Mouse (Mus musculus) heart, postnatal 25 days (tissue): ENCODE data around the gene Mrps34. TPM values are rescaled to one million over a fixed set of nuclear protein-coding genes. Genes with fewer than 3 reads are reported as not detected.

Experiments
- DNase-seq: peaks from one replicate; pipeline ENCODE4 v3.0.0; 2022; ENCODE audit warnings: low spot score
- intact Hi-C: fragments of 180-260 bp; cut with DNase I; formaldehyde crosslinking; loops from one replicate; pipeline ENCODE4 v1.15.1; 2025
- total RNA-seq, 2 experiments: library from RNA; stranded (reverse); gene quantifications; 2 replicates each; pipeline ENCODE4 v1.2.3; 2021

The Mrps34 gene
- 100 to 1,000 TPM; 110 to 111 TPM for total RNA-seq

DNA sequence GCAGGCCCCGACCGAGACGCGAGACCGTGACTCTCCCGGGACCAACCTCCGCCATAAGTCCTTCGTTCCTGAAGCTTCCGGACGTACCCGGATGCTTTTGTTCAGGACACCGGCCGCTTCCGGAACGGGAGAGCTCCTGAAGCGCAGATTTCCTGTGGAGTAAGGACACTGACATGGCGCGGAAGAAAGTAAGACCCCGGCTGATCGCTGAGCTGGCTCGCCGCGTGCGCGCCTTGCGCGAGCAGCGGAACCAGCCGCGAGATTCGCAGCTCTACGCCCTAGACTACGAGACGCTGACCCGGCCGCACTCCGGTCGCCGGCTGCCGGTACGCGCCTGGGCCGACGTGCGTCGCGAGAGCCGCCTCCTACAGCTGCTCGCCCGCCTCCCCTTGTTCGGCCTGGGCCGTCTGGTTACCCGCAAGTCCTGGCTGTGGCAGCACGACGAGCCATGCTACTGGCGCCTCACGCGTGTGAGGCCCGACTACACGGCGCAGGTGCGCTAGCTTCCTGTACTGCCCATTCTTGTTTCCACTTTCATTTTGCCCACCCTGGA, at the start of gene Mrps34, which contains the start of gene Eme2:
Gene Mrps34, plus strand, starts transcription at position 122 of the 553 bp plus-strand sequence.
Gene Eme2, minus strand, starts transcription at position 93 of the 553 bp plus-strand sequence.
- intact Hi-C loops = no loop called here
- DNase-seq = peak; percentile 58

DNA sequence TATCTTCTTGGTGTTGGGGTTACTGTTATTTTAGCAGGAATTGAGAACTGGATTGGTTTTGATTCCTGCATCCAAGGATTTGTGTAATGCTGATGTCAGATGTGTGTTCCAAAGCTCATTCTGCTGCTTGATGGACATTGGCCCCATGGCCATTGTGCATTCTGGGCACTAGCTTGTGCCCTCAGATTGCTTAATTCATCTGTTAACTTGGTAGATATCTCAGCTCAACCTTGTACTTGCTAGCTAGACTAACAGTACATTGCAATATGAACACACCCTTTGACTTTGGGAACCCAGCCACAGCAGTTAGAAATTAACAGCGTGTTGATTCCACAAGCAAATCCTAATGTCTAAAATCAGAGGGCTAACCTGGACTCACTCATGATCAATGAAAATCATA, 47.5 kb upstream of the Mrps34 start:
- intact Hi-C loops = no loop called here
- DNase-seq = no peak

DNA sequence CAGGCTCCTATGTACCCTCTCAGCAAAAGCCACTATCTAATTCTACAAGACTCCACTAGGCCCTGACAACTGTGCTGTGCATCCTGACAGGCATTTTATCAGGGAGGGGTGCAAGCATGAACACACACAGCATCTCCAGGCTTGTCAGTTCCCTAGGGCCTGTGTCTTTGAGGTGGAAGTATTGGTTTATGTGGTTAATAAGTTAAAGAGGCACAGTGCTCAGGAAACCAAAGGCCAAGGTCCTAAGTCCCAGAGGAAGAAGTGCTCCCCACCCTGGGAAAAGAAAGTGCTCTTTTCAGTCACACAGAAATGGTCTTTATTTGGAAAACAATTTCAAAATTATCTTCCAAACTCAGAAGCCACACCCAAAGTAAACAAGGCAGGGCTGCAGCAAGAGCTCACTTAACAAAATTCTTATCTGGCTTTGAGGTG, 46.3 kb upstream of the Mrps34 start:
- intact Hi-C loops = loop anchor here (2.0 kb wide), 1 partner anchor 38 kb away; the partner anchor contains the start of genes Nubp2 and Spsb3
- no peak for DNase-seq

DNA sequence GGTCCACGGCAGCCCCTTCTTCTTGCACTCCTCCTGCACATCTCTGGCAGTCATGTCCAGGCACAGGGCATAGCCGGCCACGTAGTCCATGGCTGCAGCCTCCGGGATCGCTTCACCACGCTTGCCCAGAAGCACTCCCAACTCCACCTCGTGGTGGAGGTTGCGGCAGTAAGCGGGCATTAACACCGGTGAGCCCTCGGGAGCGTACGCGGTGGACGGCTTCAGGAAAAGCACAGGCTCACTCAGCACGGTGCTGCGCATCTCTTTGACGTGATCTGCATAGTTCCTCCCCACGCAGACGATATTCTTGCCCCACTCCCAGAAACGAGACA, 45.2 kb upstream of the Mrps34 start:
- DNase-seq = no peak
- intact Hi-C loops = loop anchor here (2.0 kb wide), 1 partner anchor 37 kb away; the partner anchor contains the start of genes Nubp2 and Spsb3

DNA sequence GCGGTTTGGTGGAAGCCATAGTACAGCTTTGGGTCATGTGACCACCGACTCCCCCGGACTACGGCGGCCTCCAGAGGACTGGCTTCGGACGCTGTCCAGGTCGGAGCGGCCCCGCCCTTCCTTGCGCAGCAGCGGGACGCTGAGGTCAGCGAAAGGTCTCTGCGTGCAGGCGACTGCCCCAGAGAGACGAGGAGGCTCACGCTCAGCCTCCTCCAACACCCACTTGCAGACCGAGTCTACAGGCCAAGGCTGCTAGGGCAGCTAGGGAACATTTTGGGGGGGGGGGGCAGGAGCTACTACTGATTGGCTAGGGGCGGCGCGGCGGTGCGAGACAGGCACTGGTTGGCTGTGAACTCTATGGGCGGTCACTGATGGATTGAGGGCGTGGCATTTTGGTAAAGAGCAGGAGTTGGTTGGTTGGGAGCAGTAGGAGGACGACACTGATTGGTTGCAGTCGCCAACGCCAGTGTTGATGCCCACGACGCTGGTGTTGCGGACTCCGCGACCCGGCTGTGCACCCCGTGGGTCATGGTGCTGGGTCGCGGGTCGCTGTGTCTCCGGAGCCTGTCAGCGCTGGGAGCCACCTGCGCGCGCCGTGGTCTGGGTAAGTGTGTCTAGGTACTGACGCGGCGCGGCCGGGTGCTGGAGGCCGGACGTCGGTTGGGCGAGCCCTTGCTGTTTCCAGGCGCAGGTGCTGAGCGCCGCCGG, 44.7 kb upstream of the Mrps34 start, which contains the start of gene Fahd1:
Gene Fahd1, minus strand, starts transcription at position 300 of the 708 bp plus-strand sequence.
- intact Hi-C loops = no loop called here
- peak; percentile 95 for DNase-seq

DNA sequence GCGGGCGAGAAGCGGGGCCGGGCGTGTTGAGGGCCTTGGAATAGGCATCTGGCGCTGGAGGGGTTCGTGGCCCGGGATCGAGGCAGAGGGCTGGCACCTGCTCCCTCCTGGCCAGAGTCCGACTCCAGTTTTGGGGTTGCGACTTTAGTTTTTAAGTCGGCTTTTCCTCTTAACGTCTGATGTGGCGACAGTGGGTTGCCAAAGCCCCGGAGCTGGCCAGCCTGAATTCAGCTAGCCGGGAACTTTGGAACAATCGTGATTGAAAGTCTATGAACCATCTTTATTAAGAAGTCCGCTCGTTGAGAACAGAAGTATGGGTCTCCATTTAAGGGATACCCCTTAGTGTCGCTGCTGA, 44.2 kb upstream of the Mrps34 start:
- intact Hi-C loops = no loop called here
- no peak for DNase-seq

DNA sequence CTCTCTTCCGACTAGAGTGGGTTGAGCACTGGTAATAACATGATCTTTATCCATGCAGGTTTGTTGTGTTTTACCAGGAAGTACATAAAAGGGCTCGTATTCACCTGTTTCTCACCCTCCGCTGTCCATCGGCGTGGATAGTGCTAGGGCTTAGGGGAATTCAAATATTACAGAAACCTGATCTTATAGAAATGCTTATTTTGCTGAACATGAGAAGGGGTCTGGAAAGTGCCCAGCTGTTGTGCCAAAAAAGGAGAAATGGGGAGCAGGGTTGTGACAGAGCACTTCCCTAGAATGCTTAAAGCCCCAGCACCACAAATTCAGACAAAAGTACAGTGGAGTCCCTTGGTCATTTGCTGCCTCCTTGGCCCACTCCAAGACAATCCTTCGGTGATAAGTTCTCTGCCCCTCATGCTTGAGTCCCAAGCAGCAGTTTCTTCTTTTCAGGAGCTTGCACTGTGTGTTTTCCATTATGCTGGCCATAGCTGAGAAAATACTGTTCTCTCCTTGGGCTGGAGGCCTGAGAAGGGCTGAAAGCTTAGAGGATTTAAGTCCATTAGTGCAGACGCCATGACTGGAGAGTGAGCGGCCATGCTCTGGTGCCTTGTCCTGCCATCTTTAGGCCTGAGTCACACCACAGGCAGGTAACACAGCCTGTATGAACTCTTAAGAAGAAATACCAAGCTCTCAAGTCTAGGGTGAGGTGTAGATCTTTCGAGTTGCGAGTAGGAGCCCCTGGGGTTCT, 43.4 kb upstream of the Mrps34 start:
- DNase-seq = no peak
- intact Hi-C loops = no loop called here

DNA sequence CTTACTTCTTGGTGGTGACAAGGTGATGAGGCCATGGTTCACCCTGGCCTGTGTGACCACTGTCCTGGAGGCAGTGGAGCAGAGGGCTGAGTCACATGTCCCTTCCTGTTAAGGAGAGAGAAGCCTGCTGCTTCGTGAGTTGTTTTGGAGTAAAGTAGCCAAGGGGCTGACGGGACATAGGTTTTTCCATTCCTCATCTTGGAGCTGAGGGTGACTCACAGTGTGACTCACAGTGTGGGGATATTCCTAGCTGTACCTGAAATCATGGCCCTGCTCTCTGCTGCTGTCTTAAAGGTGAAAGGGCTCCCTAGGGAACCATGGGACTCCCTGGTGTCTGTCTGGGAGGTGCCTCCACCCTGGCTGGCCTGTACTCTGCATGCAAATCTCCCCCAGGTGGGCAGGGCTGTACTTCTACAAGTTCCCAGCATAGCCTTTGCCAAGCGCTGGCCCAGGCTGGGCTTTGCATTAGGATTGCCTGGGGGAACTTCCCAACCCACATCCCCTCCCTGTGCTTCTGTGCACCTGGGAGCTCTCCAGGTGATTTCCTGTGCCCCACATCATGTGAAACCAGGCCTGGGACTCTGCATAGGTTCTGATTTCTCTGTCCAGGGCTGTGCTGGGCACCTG, 39.0 kb upstream of the Mrps34 start:
- intact Hi-C loops = no loop called here

DNA sequence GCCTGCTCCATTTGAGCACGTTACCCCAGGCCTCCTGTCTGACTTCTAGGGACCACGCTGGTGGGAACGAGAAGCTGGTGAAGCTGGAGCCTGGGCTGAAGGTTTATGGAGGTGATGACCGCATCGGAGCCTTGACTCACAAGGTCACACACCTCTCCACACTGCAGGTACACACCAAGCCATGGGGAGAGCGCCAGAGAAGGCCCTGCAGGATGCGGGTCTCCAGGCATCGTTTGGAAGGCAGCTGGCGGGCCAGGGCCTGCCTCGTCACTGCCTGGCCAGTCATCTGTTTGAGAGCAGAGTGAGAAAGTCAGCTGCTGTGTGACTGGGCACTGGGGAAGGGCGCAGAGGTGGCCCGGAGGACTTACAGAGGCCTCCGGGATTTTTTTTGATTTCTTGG, 38.3 kb upstream of the Mrps34 start:
- DNase-seq = no peak
- intact Hi-C loops = no loop called here

More for the DNA sequence above, 39.0 kb upstream of the Mrps34 start:
- no peak for DNase-seq

DNA sequence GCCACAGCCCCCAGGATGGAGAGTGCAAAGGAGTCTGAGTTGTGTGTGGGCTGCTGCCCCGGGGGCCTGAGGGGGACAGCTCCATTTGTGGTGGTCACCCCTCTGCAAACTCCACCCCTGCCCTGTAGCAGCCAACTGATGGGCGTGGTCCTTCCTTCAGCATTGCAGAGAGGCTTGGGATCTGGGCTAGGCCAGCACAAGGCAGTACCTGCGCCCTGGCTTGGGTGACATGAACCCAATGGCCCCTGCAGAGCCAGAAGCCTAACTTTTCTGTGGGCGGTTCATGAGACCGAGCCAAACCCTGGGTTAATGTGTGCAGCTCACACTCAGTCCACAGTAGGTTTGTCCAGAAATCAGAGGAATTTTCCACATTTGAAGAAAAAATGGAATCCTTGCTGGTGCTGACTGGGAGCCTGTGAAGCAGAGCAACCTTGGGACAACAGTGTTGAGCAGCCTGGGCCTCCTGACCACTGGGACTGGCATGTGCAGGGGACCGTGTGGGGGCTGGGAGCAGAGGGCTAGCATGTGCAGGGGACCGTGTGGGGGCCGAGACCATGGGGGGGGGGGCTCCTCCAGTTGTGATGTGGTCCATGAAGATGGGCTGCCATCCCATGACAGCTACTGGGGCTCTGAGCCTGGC, 37.0 kb upstream of the Mrps34 start:
- intact Hi-C loops = no loop called here
- DNase-seq = no peak

DNA sequence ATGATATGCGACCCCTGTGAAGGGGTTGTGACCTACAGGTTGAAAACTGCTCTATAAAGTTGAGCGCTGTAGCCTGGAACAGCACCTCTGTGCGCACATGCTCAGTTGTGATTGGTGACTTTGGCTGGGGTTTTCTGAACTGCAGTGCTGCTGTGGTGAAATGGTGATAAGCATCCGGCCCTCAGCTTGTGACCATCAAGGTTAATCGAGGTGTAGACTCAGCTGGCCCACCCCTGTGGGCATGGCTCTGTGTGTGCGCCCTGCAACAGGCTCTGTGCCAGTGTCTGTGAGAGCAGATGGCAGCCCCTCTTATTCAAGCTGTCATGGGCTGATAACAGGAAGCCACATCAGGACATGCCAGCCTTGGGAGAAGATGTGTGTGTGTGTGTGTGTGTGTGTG, 35.9 kb upstream of the Mrps34 start:
- no peak for DNase-seq
- intact Hi-C loops = no loop called here

DNA sequence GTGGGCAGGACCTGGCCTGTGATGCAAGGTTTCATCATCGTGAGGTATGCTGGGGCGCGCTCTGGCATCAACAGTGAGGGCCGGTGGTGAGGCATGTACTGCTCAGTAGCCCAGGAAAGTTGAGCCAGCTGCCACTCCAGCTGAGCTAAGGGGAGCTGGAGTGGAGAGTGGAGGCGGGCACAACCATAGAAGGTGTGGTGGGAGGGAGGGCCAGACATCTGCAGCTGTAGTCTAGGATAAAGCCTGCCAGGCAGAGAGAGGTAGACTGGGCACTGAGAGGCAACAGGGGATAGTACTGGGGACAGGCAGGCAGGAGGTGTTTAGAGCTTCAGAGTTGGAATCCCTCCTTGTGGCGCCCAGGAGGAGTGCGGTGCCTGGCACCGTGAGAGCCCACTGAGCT, 34.8 kb upstream of the Mrps34 start:
- DNase-seq = no peak
- intact Hi-C loops = no loop called here

DNA sequence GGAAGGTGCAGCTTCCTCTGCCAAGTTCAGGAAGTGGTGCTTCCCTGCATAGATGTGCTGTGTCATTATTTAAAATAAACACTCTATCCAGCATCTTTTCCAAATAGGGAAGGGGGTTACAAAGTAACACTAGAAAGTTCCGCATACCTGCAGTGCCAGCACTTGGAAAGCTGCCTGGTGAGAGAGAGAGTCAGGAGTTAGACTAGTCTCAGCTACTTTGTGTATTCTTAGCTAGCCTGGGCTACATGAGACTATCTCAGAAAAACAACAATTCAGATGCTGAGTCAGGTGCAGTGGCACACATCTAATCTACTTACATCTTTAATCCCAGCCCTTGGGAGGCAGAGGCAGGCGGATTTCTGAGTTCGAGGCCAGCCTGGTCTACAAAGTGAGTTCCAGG, 33.1 kb upstream of the Mrps34 start:
- intact Hi-C loops = no loop called here
- DNase-seq = no peak

DNA sequence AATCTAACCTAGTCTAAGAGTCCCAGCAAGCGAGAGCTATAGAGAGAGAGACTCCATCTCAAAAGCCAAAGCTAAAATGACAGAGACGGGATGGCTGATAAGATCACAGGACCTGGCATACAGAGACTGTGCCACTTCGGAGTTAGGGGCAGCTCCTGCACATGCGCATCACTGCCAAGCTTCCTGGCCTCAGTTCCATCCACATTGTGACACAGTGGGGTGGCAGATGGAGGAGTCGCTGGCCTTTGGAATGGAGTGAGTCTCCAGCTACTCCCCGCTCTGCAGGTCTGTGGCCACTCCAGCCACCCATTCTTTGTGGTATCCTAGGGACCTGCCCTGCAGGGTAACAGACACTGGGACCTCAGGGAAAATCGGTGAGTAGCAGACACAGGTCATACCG, 29.1 kb upstream of the Mrps34 start, which contains the start of gene Igfals:
Gene Igfals, plus strand, starts transcription at position 222 of the 400 bp plus-strand sequence.
- no peak for DNase-seq
- intact Hi-C loops = no loop called here

DNA sequence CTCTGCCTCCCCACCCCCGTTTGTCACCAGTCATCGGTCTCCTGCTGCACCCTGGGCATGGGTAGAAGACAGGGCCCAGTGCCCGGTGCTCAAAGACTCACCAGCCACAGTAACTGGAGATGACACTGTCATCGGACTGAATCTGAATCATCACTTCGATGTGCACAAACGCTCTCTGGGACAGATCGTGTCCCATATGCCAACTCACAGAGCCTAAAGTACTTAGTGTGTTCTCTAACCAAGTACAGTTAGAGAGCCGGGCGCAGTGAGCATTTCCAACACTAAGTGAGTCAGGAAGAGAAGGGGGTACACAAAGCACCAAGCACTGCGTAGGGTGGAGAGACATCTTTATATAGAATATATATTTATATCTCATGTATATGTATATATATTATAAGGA, 27.0 kb upstream of the Mrps34 start:
- no peak for DNase-seq
- intact Hi-C loops = no loop called here

DNA sequence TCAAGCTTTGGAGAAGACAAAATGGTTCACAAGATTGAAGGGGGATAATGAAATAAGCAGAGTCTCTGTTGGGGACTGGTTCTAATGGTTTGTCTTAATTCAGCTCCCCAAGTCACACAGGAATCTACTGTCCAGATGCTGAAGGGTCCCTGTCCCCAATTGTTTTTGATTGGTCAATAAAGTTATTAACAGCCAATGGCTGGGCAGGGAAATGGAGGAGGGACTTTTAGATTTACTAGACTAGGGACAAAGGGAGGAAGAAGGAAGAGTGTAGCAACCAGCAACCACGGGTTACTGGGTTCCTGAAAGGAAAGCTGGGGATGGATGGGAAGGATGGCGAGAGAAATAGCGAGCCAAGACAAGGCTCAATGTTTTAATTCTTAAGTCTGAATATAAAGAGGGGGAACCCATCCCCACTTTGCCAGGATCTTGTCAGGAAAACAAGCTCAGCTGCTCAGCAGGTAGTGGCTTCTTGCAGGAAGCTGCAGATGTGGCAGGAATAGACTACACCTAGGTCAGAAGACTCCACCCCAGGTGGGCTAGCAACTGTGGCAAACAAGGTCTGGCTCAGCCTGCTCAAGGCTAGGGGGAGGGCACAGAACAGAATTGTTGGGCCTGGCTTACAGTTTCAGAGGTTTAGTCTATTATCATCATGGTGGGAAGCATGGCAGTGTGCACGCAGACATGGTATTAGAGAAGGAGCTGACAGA, 21.1 kb upstream of the Mrps34 start:
- DNase-seq = no peak
- intact Hi-C loops = no loop called here

DNA sequence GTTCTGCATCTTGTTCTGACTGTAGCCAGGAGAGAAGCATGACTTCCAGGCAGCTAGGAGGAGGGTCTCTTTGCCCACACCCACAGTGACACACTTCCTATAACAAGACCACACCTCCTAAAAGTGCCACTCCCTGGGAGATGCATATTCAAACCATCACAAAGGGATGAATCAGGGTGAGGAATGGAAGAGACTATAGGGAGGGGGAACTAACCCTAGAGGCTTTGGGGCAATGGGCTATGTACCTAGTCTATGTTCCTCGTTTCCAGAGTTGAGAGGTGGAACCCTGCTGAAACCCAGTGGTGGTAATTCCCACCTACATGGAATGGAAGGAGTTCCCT, 20.5 kb upstream of the Mrps34 start:
- intact Hi-C loops = no loop called here
- no peak for DNase-seq

DNA sequence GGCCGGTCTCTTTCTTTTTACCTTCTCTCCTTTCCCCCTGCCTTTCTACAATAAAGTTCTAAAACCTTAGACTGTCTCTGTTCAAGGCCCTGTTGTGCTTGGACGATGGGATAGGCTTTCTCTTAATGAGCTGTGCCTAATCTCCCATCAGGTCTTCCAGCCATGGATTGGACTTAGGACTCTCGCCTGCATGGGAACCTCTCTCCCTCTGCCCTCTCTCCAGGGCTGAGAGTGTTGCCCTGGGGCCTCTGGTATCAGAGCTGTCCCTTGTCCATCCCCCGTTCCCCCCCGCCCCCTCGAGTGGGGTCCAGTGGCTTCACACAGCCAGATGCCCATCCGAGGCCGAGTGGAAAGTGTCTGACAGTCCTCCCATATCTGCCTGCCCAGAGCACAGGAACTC, 19.9 kb upstream of the Mrps34 start:
- DNase-seq = no peak
- intact Hi-C loops = no loop called here

DNA sequence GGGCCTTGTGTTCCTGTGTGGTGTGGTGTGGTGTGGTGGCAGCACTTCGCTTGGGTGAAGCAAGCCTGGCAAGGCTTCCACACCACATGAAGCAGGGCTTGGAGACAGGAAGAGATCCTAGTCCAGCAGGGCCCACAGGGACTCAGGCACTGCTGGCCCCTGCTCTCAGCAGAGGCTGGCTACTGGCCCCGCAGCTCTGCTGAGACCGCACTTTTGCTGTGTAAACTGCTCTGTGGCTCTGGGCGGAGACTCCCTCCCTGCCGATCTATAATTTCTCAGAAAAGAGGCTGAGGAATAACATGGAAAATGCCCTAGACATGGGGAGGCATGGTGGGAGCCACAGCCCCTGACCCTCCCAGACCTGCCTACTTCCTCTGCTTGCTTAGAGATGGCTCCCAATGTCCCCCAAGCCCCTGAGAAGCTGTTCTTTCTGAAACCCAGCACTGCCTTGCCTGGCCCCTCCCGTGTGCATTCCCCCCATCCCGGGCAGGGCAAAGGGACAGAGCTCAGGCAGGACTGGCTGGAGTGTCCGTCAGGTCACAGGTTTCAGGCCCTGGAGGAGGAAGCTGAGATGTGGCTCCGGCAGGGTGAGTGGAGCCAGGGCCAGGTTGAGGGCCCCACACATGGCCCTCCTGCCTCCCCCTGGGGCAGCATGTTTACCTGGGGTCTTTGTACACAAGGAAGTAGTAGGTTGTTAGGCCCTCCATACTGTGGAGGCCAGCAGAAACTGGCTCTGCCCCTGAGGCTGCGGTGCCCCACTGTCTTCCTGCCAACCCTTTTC, 17.4 kb upstream of the Mrps34 start:
- no peak for DNase-seq
- intact Hi-C loops = no loop called here
